Mouse (Mus musculus) lung, postnatal 25 days (tissue): ENCODE results near the gene Zfyve26.
"Not testable (repeated sequence)": the region's sequence is repeated elsewhere in the genome, so short reads cannot be mapped to it uniquely, and the experiment has no call there.

Experiments used
- DNase-seq: peaks from one replicate; pipeline ENCODE4 v3.0.0; 2022; ENCODE audit warnings: low spot score

Gene Zfyve26

DNA sequence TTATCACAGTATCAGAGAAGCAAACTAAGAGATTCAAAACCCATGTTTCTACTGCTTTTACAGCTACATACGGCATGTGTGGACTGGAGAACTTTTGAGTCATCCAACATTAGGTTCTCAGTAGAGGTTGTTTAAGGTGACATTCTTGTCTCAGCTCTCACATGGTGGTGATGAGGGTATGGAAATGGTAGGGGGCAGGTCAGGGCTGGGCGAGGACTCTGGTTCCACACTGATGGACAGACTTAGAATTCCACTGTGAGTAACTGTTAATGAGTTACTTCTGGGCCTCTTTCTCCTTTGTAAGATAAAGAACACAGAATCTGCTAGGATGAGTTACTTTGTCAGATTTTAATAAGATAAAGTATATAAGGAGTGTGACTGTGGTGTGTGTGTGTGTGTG lies 36.0 kb downstream of the Zfyve26 start:
- DNase-seq, result no peak

DNA sequence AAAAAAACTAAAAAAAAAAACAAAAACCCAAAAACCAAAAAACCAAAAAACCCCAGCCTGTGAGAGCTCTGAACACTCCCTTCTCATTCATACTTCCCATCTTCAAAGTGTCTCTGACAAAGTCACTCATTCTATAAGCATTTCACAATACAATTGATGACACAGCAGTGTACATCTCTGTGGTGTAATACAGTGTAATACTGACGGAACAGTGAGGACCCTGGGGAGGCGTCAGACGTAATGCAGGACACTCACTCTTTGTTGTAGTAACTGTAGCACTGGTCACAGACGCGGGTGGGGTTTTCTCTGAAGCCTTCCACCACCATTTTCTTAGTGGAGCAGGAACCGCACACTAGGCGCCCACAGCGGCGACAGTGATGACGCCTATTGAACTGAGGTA lies 41.1 kb downstream of the Zfyve26 start:
- no peak for DNase-seq

DNA sequence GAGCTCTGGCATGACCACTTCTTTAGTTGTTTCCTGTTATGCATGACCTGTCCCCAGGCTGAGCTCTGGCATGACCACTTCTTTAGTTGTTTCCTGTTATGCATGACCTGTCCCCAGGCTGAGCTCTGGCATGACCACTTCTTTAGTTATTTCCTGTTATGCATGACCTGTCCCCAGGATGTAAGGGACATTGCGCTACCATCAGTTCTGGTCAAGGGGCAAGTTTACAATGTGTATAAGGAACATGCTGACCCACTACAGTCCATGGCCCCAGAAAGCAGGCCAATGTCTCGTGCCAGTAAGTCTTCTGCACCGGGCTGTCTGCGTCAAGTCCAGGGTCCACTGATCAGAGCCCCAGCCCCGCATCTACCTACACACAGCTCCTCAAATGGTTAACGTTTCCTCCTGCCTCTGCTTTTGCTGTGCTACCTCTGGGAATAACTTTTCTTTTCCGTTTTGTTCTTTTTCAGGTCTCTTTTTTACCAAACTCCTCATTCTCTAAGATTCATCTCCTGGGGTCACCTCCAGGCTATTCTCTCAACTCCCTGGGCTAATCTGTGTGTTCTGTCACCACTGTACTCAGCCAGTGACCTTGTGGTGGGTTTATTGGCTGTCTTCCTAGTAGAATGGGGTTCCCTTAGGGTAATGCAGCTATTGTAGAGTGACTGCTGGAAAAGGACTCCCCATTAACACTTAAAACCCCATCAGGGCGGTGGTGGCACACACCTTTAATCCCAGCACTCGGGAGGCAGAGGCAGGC lies 42.6 kb downstream of the Zfyve26 start:
- DNase-seq, result no peak

DNA sequence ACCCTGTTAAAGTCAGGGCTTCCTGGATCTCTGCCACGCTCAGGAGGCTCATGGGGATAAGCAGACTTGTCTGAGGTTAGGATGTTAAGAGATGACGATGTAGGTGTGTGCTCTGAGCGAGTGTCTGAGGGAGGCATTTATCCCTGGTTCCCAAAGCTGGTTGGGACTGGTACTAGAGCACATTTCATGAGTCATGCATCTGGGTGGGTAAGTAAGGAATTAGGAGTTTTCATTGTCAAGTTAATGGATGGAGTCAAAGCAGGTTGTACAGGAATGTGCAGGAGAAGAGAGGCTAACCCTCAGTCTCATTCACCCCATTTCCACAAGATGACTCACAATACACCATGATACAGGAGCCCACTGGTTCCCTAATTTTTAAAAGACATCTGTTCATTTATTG lies 48.0 kb downstream of the Zfyve26 start:
- DNase-seq, result no peak

DNA sequence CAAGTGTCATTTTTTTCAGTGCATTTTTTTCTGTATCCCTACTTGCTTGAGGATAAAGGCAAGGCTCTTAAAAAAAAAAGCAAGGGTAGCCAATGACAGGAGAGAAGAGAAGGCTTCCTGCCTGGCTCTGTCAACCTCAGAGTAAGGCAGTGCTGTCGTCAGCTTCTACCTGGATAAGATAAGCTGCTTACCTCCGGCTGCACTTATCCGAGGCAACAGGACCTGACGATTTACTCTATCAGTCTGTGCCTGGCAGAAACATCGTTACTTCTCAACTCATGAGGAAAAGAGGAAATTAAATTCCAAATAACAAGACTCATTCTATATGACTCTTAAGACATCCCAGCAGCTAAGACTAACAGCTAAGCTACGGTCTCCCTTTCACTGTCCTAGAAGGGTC lies 53.2 kb downstream of the Zfyve26 start:
- no peak for DNase-seq

DNA sequence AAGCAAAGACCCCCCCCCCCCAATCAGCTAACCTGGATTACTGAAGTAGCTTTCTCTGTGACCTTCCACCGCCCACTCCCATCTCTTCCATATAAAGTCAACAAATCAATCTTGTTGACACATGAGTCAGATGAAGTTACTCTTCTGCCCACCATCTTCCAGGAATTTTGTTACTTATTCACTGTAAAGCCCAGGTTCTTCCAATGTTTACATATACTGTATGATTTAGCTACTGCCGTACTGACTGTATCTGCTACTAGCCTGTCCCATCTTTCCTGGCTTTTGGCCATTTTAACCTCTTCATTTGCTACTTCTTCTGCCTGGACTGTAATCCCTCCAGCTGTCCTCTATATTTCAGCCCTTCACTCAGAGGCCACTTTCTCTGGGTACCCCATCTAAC lies 54.1 kb downstream of the Zfyve26 start:
- no peak for DNase-seq

DNA sequence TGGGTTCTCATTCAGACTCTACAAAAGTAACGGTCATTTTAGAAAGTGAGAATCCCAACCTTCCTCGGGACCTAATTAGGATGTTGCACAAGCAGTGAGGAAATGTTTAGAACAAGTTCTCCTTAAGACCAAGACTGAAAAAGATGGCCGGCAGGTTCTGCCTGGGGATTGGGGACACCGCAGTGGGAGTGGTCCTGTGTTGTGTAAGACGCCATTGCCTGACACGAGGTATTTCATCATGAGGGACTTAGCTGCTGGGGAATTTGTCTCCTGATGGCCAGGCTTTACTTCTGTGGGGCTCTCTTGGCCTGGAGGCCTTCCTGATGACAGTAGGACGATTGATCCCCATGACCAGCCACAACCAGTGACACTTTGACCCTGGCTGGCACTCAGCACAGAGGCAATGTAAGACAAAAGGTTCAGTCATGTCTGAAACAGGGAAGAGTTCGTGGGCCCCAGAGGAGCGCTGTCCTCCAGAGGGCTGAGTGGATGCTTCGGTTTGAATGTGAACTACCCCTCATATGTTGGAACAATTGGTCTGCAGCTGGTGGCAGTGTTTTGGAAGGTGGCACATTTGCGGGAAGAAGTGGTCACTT lies 60.5 kb downstream of the Zfyve26 start:
- peak; percentile 5 for DNase-seq

DNA sequence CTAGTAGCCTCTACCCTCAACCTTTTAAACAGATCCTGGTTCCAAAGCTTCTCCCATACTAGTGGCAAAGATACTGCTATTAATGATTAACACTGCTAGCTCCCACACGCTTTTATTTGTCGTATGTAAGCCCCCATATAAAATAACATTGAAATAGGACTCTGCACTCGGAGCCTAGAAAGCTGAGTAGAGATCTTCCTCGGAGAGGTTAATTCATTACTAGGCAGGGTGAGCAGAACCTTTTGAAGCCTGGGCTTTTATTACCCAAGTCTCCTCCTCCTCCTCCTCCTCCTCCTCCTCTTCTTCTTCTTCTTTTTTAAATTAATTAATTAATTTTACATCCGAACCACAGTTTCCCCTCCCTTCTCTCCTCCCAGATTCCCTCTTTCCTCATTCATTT lies 78.6 kb downstream of the Zfyve26 start:
- DNase-seq, result no peak

DNA sequence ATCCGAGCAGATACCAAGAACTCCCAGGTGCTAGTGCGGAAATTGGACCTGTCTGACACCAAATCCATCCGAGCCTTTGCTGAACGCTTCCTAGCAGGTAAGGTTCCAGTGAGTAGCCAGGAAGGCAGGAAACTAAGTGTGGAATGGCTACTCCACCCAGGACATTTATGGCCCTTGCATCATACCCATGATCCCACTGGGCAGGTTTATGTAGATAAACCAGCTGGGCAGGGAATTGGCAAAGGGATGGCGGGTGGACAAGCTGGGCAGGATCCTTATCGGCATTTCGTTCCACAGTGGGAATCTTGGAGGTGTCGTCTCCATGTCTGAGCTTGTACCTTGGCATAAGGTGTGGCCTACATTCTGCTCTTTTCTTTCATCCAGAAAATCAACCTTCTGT lies 84.7 kb downstream of the Zfyve26 start:
- no peak for DNase-seq

DNA sequence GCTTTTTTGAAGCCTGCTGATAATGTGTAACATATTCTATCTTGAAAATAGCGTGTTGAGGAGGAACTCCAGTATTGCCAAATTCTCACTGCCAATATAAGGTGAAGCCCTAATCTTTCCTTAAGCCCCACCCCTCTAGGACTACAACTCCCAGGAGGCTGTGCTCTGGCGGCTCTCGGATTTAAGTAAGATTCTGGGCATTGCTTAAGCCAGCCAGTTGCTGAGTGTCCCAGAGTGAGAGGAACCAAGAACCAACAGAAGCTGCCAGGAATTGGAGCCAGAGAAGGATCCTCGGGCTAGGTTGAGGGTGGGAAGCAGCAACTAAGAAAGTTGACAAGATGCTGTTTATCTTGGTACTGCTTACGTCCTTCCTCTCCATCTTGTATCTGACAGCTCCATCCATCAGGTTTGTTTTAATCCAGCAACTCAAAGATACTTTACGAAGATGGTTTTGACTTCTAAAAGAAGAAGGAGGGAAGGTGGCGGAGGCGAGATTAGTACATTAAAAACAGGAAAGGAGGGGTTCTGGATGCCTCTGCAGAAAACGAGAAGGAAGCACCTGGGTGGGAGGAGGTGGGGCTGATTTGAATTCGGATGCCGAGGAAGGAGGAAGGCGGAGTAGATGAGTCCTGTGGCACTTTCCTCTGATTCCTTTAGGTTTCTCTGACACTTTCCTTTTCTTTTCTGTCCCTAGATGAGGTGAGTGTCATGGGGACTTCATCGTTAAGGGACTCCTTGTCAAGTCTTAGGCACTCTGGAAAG lies 87.2 kb downstream of the Zfyve26 start, which contains the start of gene Rdh12:
Gene Rdh12 (plus strand): TSS at position 212 of the 762 bp plus-strand sequence.
- peak; percentile 27 for DNase-seq

DNA sequence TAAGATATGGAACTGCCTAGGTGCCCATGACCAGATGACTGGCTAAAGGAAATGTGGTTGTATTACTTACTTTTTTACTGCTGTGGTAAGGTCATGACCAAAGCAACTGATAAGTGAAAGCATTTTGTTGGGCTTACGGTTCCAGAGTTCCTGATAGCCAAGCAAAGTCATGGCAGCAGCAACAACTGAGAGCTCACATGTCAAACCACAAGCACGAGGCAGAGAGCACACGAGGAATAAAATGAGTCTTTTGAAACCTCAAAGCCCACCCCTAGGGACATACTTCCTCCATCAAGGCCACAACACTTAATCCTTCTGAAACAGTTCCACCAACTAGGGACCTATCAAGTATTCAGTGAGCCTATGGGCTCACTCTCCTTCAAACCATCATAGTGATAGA lies 94.2 kb downstream of the Zfyve26 start:
- DNase-seq, result no peak

DNA sequence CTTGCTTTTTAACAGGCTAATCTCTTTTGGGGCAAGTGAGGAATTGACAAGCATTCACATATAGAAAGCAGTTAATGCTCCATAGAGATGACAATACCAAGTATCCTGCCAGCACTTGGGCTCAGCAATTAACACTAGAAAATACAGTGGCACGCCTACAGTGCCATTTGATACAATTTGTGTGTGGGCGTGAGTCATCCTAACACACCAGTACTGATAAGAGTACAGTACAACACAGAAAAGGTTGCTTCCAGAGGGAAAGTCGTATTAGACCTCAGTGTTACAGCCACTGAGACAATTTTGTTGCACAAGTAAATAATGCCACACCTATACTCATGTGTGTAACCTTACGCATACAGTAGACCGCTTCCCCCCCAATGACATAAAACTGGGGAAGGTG lies 99.0 kb downstream of the Zfyve26 start:
- no peak for DNase-seq

DNA sequence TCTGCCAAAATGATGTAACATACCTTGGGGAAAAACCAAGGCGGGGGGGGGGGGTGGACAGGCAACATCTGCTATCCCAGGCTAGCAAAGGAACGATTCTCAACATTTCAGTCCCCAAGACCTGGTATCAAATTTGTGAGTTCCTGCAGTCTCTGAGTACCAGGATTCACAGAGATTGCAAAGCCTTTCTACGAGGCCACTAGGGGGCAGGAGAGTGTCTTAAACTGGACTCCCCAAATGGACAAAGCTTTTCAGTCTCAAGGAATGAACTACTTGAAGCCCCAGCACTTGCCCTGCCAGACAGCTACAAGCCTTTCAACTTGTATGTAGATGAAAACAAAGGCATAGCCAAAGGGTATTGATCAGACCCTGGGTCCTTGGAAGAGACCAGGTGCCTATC lies 102.7 kb downstream of the Zfyve26 start:
- DNase-seq, result peak; percentile 65

DNA sequence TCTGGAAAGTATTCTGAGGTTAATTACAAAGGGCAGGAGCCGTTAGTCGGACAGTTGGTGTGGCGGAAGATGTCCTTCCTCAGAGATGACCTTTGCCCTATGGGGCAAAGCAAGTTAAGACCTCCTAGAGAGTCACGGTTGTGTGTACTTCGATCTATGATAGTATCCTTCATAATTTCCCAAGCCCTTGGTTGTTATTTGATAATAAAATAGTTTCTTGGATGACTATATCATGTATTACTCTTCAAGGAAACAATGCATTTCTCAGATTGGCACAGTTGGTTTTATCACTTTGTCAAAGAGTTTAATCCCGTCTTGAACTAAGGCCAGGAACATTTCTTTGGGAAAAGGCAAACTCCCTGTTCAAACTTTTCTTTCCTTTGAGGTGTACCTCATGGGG lies 103.9 kb downstream of the Zfyve26 start, which contains the start of gene Rdh11:
Gene Rdh11 (minus strand): TSS at position 101 of the 400 bp plus-strand sequence.
- DNase-seq, result no peak

DNA sequence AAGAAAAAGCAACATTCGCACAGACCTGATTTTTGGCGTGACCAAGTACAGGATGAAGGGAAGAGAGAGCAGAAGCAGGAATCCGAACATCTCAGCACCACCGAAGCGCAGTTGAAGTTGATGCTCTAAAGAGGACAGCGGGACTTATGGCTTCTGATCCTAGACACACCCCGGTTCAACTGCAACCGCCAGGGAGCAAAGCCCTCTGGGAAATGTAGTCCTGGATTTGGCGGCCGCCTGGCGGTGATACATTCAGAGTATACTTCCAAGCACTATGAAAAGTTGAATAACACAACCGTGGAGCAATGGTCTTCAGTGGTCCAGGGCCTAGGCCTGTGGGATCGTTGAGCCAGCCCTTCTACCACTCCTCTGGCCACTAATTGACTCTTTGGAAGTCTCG lies 104.4 kb downstream of the Zfyve26 start:
- peak; percentile 74 for DNase-seq

DNA sequence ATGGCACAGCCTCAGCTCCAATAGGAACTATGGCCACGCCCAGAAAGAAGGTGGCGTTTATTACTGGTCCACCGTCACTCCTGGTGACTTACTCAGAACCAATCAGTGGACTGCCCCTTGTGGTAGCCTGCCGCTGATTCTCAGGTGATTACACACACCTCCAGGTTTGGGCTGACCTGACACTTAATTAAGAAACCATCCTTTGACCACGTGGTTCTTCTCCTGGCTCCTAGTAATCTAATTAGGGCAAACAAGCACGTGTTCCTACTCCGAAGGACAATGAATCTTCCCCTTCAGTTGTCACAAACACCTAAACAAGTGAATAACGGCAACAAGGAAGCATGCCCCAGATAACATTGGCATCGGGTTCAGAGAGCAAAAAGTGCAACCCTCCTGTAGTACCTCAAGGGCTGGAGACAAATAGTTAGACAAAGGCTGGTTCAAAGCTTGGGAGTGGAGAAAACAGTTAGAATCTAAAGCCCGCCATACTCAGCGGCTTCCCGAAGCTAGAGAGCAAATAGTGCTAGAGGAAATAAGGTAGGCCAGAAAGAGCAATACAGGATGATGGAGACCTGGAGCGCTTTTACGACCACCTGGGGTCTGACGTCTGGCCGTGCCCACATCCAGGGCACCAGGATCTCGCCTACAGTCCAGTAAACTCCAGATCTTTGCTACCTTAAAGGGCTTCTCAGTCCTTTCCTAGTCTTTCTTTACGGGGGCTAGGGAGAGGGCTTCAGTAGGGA lies 105.0 kb downstream of the Zfyve26 start:
- peak; percentile 75 for DNase-seq

DNA sequence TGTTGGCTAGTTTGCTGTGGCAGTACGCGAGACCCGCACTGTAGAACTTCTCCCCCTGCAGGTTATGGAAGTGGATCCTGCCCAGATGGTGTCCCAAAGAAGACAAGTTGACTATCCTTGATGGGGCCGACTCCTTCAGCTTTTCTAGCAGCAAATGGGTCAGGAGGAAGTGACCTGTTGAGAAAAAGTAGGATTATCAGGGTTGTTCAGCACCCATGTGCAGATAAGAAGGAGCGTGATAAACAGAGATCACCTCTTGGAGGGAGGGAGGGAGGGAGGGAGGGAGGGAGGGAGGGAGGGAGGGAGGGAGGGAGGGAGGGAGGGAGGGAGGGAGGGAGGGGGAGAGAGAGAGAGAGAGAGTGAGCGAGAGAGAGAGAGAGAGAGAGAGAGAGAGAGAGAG lies 110.9 kb downstream of the Zfyve26 start:
- DNase-seq, result not testable (repeated sequence)
